Mouse (Mus musculus): ENCODE results near the gene Phactr4.
A peak's percentile ranks its signal among the peaks of the same experiment; 100 is the strongest.

Phactr4 gene

DNA sequence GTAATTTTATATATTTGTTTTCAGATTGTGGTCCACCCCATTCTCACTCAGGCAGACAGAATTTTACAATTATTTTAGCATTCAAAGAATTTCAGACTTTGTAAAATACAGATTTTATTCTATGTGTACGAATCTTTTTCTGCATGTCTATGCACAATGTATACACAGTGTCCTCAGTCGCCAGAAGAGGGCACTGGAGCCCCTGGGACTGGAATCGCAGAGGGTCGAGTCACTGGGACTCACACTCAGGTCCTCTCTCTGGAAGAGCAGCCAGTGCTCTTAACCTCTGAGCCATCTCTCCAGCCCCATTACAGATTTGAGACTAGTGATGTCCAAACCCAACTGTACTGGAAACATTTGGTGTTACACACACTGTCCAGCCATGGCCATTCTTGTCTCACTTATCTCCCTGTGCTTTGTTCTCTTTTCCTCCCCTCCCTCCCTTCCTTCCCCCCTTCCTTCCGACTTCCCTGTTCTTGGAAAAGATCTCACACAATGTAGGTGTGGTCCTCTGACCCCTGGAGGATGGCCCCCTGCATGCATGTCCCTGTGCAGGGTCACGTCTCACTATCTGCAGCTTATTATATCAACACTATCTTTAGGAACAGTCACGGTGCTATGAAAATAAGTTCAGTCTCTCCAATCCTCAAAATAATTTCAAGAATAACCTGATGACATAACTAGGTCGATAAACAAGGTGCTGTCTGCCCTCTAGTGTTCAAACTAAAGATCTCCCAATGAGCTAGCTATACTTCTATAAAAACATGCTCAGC is 10.8 kb downstream of the Phactr4 start:
- DNase-seq (ENCODE audit: low read depth, low spot score) = peak; percentile 60

GRCm38 (mm10) chr4:132409587-132410229 is 12.6 kb downstream of the Phactr4 start:
- no peak for DNase-seq (ENCODE audit: low read depth, low spot score)

DNA sequence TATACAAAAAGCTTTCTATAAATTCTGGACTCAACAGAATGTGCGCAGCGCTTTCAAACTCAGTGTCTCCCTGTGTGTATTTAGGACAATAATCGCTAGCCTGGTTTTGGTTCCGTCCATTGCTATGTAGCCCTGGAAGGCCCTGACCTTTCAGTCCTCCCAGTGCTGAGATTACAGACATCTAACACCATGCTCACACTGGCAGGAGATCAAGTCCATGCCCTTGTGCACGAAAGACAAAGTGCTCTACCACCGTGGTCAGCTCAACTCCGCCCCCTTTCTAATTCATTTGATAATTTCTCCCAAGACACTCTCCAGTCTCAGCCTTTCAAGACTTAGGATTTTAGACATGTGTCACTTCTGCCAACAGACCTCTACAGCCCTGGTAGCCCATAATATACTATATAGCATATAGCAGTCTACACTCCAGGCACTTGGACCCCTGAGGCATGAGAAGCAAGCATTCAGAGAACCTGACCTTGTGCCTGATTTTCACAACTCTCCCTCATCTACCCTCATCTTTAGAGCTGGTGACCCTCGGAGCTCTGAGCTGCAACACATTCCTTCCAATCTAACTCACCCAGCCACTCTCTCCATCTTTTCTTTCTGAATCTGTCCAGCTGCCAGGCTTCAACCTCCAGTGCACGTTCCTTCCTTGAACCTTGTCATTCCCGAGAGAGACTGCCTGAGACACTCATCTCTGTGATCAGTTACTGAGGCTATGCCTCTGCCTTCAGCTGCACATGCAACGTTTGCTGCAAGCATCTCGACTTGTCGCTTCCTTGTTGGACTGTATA is 15.7 kb downstream of the Phactr4 start:
- DNase-seq (ENCODE audit: low read depth, low spot score) = no peak

DNA sequence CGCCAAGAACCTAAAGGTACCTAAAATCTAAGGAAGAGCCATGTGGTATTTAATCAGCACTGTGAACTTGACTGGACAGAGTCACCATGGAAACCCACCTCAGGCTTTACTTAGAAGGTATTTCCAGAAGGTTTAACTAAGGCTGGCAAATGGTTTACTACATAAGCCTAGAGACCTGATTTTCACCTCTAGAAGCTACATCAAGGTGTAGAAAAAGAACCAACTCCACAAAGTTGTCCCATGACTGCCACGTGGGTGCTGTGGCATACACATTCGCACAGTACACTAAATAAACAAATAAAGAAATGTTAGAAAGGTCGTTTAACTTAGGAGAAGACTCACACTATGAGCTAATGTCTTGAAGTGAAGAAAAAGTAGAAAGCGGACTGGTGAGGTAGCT is 17.7 kb downstream of the Phactr4 start:
- no peak for DNase-seq (ENCODE audit: low read depth, low spot score)

DNA sequence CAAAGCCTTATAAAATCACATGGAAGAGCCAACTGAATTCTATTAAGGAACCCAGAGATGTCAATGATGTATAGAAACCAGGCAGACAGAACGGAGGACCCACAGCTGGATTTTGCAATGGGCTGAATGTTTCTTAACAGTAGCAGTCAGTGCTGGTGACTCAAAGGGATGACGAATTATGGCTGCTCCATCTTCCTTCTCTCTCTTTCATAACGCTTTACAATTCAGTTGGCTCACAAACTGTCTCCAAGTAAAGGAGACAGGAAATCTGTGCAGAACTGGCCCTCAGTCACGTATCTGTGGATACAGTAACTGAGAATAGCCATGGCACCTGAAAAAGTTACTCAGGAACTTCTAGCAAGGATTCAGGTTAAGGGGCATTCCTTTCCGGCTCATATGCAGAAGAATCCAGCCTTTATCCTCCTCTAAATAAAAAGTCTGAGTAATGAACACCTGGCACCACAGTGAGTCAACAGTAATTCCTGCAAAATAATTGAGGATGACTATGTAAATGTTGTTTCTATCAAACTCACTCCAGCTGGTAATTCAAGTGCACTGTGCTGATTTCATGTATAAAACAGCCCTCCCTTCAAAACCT is 19.1 kb downstream of the Phactr4 start:
- peak; percentile 64 for DNase-seq (ENCODE audit: low read depth, low spot score)

- DNase-seq (ENCODE audit: low read depth, low spot score) = no peak
Measured at GRCm38 (mm10) chr4:132401016-132401415, 21.3 kb downstream of the Phactr4 start.

DNA sequence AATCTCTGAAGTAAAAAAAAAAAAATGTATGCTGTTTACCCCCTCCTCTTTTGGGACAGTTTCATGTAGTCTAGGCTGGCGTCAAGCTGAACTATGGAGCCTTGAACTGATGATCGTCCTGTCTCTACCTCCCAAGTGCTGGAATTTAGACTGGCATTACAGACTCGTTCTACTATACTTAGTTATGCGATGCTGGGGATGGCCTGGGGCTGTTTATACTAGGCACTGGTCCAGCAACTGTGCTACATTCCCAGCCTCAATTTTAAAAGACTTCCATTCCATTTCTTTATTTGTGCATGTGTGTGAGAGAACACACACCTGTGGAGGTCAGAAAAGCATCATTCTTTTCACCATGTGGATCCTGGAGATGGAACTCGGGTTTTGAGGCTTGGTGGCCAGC is 23.4 kb downstream of the Phactr4 start:
- DNase-seq (ENCODE audit: low read depth, low spot score) = no peak

DNA sequence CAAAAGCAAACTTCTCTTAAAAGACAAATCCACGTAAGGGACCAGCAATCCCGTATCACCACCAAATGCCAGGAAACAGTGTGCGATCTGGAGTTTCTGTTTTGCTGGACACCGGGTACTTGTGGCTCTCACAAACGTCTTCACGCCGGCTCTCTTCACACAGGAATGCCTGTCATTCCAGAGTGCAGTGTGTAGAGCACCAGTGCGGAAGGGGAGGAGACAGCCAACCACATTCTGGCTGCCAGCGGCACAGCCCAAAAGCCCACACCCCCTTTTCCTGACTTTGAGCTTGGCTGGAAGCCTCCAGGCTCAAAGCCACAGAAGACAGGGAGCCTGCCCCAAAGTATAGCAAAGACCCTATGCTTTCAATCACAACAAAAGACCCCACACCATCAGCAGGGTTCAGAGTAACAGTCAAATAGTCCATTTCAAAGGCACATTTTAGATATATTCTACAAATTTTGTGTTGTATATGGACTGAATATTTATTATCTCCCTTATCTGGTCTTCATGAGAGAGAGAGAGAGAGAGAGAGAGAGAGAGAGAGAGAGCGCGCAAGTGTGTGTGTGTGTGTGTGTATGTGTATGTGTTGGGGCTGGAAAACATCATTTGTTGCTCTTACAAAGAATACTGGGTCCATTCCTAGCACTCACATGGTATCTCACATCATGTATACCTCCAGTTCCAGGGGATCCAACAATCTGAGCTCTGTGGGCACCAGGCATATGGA is 24.1 kb downstream of the Phactr4 start:
- peak; percentile 62 for DNase-seq (ENCODE audit: low read depth, low spot score)

DNA sequence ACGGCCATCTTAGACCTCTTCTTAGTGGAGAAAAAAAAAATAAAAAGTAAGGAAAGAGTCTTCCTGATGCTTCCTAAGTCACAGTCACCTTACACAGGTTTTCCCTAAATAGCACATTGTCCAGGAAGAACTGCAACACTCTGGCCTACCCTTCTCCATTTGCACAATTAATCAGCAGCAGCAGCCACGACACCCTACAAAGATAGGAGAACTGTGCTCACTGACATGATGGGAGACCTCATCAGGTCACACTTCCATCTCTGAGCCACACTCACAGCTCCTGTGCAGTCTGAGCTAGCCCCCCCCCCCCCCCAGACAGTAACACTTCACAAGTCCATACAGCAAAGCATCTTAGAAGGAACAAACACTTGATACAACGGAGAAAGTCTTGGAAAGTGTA is 25.2 kb downstream of the Phactr4 start:
- DNase-seq (ENCODE audit: low read depth, low spot score) = no peak

- no peak for DNase-seq (ENCODE audit: low read depth, low spot score)
Measured at GRCm38 (mm10) chr4:132396251-132396650, 26.0 kb downstream of the Phactr4 start.

GRCm38 (mm10) chr4:132391063-132391740 is 31.1 kb downstream of the Phactr4 start:
- DNase-seq (ENCODE audit: low read depth, low spot score) = no peak

GRCm38 (mm10) chr4:132389302-132389701 is 33.0 kb downstream of the Phactr4 start:
- no peak for DNase-seq (ENCODE audit: low read depth, low spot score)

GRCm38 (mm10) chr4:132387617-132388016 is 34.7 kb downstream of the Phactr4 start:
- no peak for DNase-seq (ENCODE audit: low read depth, low spot score)

DNA sequence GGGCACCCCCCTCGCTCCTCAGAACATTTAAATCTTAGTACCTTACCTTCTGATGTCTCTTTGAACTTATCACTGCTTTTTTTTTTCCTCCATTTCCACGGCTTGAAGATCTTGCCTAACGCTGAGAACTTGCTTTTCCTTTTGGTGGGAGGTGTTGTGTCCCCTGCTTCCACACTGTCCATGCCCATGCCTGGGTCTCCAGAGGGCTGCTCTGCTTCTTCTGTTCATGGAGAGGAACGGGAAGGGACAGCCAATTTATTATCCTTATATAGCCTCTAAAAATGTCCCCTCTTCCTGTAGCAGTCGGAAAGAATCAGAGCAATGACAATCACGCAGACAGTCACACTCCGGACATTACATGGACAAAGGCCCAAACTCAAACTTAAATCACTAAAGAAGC is 35.4 kb downstream of the Phactr4 start:
- no peak for DNase-seq (ENCODE audit: low read depth, low spot score)

- no peak for DNase-seq (ENCODE audit: low read depth, low spot score)
Measured at GRCm38 (mm10) chr4:132385771-132386410, 36.4 kb downstream of the Phactr4 start.

GRCm38 (mm10) chr4:132383455-132383854 is 38.8 kb downstream of the Phactr4 start:
- no peak for DNase-seq (ENCODE audit: low read depth, low spot score)

GRCm38 (mm10) chr4:132382296-132382695 is 40.0 kb downstream of the Phactr4 start:
- peak; percentile 25 for DNase-seq (ENCODE audit: low read depth, low spot score)

- no peak for DNase-seq (ENCODE audit: low read depth, low spot score)
Measured at GRCm38 (mm10) chr4:132380965-132381616, 41.2 kb downstream of the Phactr4 start.

DNA sequence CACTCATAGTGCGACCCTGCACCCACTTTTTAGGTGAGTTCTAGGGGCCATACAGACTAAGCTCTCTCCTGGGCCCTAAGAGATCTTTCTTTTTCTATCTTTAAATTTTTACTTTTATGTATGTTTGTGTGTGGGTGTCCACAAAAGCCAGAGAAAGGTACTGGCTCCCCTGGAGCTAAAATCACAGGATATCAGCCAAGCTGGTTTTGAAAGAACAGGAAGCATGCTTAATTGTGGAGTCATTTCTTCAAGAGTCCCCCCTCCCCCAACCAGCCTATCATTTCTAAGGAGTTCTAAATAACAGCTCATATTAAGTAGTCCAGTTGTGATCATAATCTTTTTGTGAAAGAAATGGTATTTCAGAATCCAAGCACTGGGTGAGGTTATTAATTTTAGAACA is 48.5 kb downstream of the Phactr4 start:
- no peak for DNase-seq (ENCODE audit: low read depth, low spot score)

Measured in brain, adult 2 months (tissue).